Mouse (Mus musculus): Measurements from ENCODE around the gene Zdhhc17. TPM values are rescaled to one million over a fixed set of nuclear protein-coding genes. Genes with fewer than 3 reads are reported as not detected.

Gene Zdhhc17
- polyA plus RNA-seq, 1 experiment from 2014 or later, result 27.0 TPM

GRCm38 (mm10) chr10:111036851-111037250 lies 26.9 kb upstream of the Zdhhc17 start:
- Histone ChIP-seq H3K9ac (no peak overlapping the region), H3K27me3 (ENCODE audit: insufficient read depth, low read length) (no peaks in the 10 kb centered on the region), H3K36me3 (ENCODE audit: insufficient read depth) (no peaks in the 10 kb centered on the region), H3K4me2 (no peak overlapping the region), H3K9me3 (ENCODE audit: low read depth, low read length) (no peaks in the 10 kb centered on the region), H3K27ac (ENCODE audit: low read depth) (no peak overlapping the region), H3K4me1 (ENCODE audit: insufficient read depth) (no peaks in the 10 kb centered on the region), H3K4me3 (ENCODE audit: low read depth, low read length) (no peak overlapping the region)
- no peak for TF ChIP-seq CTCF (IDR thresholded peaks at IDR 0.05; ENCODE audit: low read depth)
- WGBS, result 39% methylated on average over 1 of the region's 1 CpGs
- ATAC-seq (ENCODE audit: insufficient read depth) (no peak), DNase-seq (no peak)

GRCm38 (mm10) chr10:111035134-111035533 lies 25.2 kb upstream of the Zdhhc17 start:
- H3K4me1 ChIP-seq (ENCODE audit: insufficient read depth), result no peaks in the 10 kb centered on the region
- ATAC-seq (ENCODE audit: insufficient read depth) (no peak), DNase-seq (no peak)
- no peaks in the 10 kb centered on the region for H3K9me3 ChIP-seq (ENCODE audit: low read depth, low read length)
- H3K27ac ChIP-seq (ENCODE audit: low read depth), result no peak overlapping the region
- WGBS, result 87% methylated on average over 1 of the region's 1 CpGs
- no peak overlapping the region for H3K4me2 ChIP-seq
- no peaks in the 10 kb centered on the region for H3K36me3 ChIP-seq (ENCODE audit: insufficient read depth)
- TF ChIP-seq CTCF (IDR thresholded peaks at IDR 0.05; ENCODE audit: low read depth), result no peak
- no peaks in the 10 kb centered on the region for H3K27me3 ChIP-seq (ENCODE audit: insufficient read depth, low read length)
- no peak overlapping the region for H3K4me3 ChIP-seq (ENCODE audit: low read depth, low read length)
- H3K9ac ChIP-seq, result no peak overlapping the region

- 34% methylated on average over 20 of the region's 20 CpGs for WGBS
- Histone ChIP-seq H3K4me2 (peak overlapping the region; percentile 53), H3K4me3 (ENCODE audit: low read depth, low read length) (peak overlapping the region; percentile 8; the same call in 1 of the 2 replicates), H3K36me3 (ENCODE audit: insufficient read depth) (no peaks in the 10 kb centered on the region), H3K27me3 (ENCODE audit: insufficient read depth, low read length) (no peaks in the 10 kb centered on the region), H3K9me3 (ENCODE audit: low read depth, low read length) (no peaks in the 10 kb centered on the region), H3K9ac (no peak overlapping the region), H3K4me1 (ENCODE audit: insufficient read depth) (no peaks in the 10 kb centered on the region), H3K27ac (ENCODE audit: low read depth) (no peak overlapping the region)
- no peak for TF ChIP-seq CTCF (IDR thresholded peaks at IDR 0.05; ENCODE audit: low read depth)
- ATAC-seq (ENCODE audit: insufficient read depth), result no peak
- peak; percentile 22 for DNase-seq
Observed at GRCm38 (mm10) chr10:111031511-111032365, 21.8 kb upstream of the Zdhhc17 start.

- ATAC-seq (ENCODE audit: insufficient read depth) (no peak), DNase-seq (no peak)
- WGBS, result 71% methylated on average over 2 of the region's 2 CpGs
- Histone ChIP-seq H3K36me3 (ENCODE audit: insufficient read depth) (no peaks in the 10 kb centered on the region), H3K27ac (ENCODE audit: low read depth) (no peak overlapping the region), H3K4me2 (no peak overlapping the region), H3K27me3 (ENCODE audit: insufficient read depth, low read length) (no peaks in the 10 kb centered on the region), H3K4me3 (ENCODE audit: low read depth, low read length) (no peak overlapping the region), H3K9me3 (ENCODE audit: low read depth, low read length) (no peaks in the 10 kb centered on the region), H3K9ac (no peak overlapping the region), H3K4me1 (ENCODE audit: insufficient read depth) (no peaks in the 10 kb centered on the region)
- no peak for TF ChIP-seq CTCF (IDR thresholded peaks at IDR 0.05; ENCODE audit: low read depth)
Observed at GRCm38 (mm10) chr10:111030845-111031244, 20.9 kb upstream of the Zdhhc17 start.

GRCm38 (mm10) chr10:111026106-111026505 lies 16.2 kb upstream of the Zdhhc17 start:
- 81% methylated on average over 6 of the region's 6 CpGs for WGBS
- DNase-seq (no peak), ATAC-seq (ENCODE audit: insufficient read depth) (no peak)
- H3K9ac ChIP-seq, result no peak overlapping the region
- no peaks in the 10 kb centered on the region for H3K36me3 ChIP-seq (ENCODE audit: insufficient read depth)
- H3K27me3 ChIP-seq (ENCODE audit: insufficient read depth, low read length), result no peaks in the 10 kb centered on the region
- no peak for TF ChIP-seq CTCF (IDR thresholded peaks at IDR 0.05; ENCODE audit: low read depth)
- H3K9me3 ChIP-seq (ENCODE audit: low read depth, low read length), result no peaks in the 10 kb centered on the region
- H3K4me2 ChIP-seq, result no peak overlapping the region
- H3K4me1 ChIP-seq (ENCODE audit: insufficient read depth), result no peaks in the 10 kb centered on the region
- no peak overlapping the region for H3K4me3 ChIP-seq (ENCODE audit: low read depth, low read length)
- H3K27ac ChIP-seq (ENCODE audit: low read depth), result no peak overlapping the region

GRCm38 (mm10) chr10:111024746-111025145 lies 14.8 kb upstream of the Zdhhc17 start:
- Histone ChIP-seq H3K4me1 (ENCODE audit: insufficient read depth) (no peaks in the 10 kb centered on the region), H3K4me2 (no peak overlapping the region), H3K27ac (ENCODE audit: low read depth) (no peak overlapping the region), H3K36me3 (ENCODE audit: insufficient read depth) (no peaks in the 10 kb centered on the region), H3K27me3 (ENCODE audit: insufficient read depth, low read length) (no peaks in the 10 kb centered on the region), H3K9ac (no peak overlapping the region), H3K4me3 (ENCODE audit: low read depth, low read length) (no peak overlapping the region), H3K9me3 (ENCODE audit: low read depth, low read length) (no peaks in the 10 kb centered on the region)
- no peak for TF ChIP-seq CTCF (IDR thresholded peaks at IDR 0.05; ENCODE audit: low read depth)
- 82% methylated on average over 4 of the region's 4 CpGs for WGBS
- ATAC-seq (ENCODE audit: insufficient read depth), result no peak
- DNase-seq, result no peak

GRCm38 (mm10) chr10:111014476-111014875 lies 4.5 kb upstream of the Zdhhc17 start:
- WGBS, result 81% methylated on average over 17 of the region's 17 CpGs
- Histone ChIP-seq H3K9me3 (ENCODE audit: low read depth, low read length) (no peaks in the 10 kb centered on the region), H3K4me2 (no peak overlapping the region), H3K36me3 (ENCODE audit: insufficient read depth) (no peaks in the 10 kb centered on the region), H3K27ac (ENCODE audit: low read depth) (no peak overlapping the region), H3K27me3 (ENCODE audit: insufficient read depth, low read length) (no peaks in the 10 kb centered on the region), H3K4me3 (ENCODE audit: low read depth, low read length) (no peak overlapping the region), H3K4me1 (ENCODE audit: insufficient read depth) (no peaks in the 10 kb centered on the region), H3K9ac (no peak overlapping the region)
- no peak for ATAC-seq (ENCODE audit: insufficient read depth)
- no peak for TF ChIP-seq CTCF (IDR thresholded peaks at IDR 0.05; ENCODE audit: low read depth)
- peak; percentile 38 for DNase-seq

Data from lung, embryonic 14.5 days (tissue).